Mouse (Mus musculus) liver, embryonic 13.5 days (tissue): ENCODE data around the gene Smarca2. TPM values are rescaled to one million over a fixed set of nuclear protein-coding genes. Genes with fewer than 3 reads are reported as not detected.
"Not testable (repeated sequence)": the region's sequence is repeated elsewhere in the genome, so short reads cannot be mapped to it uniquely, and the experiment has no call there.

Experiments
- ATAC-seq: fragments of 200-750 bp; cut with Nextera tagmentation; 2 replicates; pipeline ENCODE4 v1.8.0; 2017; ENCODE audit warnings: low read depth, mild to moderate bottlenecking, moderate number of reproducible peaks, moderate library complexity
- DNase-seq: peaks from one replicate; pipeline ENCODE4 v3.0.0; 2022
- H3K27ac ChIP-seq: fragments of 300-500 bp; sonication (generic); 2 replicates; pipeline ENCODE4 v1.5.1; 2015; ENCODE audit warnings: moderate library complexity, mild to moderate bottlenecking, inconsistent platforms
- H3K27me3 ChIP-seq: fragments of 300-500 bp; sonication (generic); 2 replicates; pipeline ENCODE4 v1.6.1; 2015; ENCODE audit warnings: mild to moderate bottlenecking, inconsistent platforms
- H3K36me3 ChIP-seq: fragments of 300-500 bp; sonication (generic); 2 replicates; pipeline ENCODE4 v1.6.1; 2015; ENCODE audit warnings: mild to moderate bottlenecking, inconsistent platforms
- H3K4me1 ChIP-seq: fragments of 300-500 bp; sonication (generic); replicated peaks from 2 replicates; pipeline ENCODE4 v1.6.1; 2015; ENCODE audit warnings: inconsistent platforms
- H3K4me2 ChIP-seq: fragments of 300-500 bp; sonication (generic); 2 replicates; pipeline ENCODE4 v1.6.1; 2015; ENCODE audit warnings: inconsistent platforms, mild to moderate bottlenecking, moderate library complexity
- H3K4me3 ChIP-seq: fragments of 300-500 bp; sonication (generic); replicated peaks from 2 replicates; pipeline ENCODE4 v1.5.1; 2015; ENCODE audit warnings: mild to moderate bottlenecking, inconsistent platforms
- H3K9ac ChIP-seq: fragments of 300-500 bp; sonication (generic); 2 replicates; pipeline ENCODE4 v1.6.1; 2015; ENCODE audit warnings: mild to moderate bottlenecking, inconsistent platforms
- H3K9me3 ChIP-seq: fragments of 300-500 bp; sonication (generic); replicated peaks from 2 replicates; pipeline ENCODE4 v1.6.1; 2016; ENCODE audit warnings: inconsistent platforms
- WGBS: fragments of 180-500 bp; shearing (Covaris S2); methylation state at CpG from one replicate; pipeline ENCODE4 v1.1.7; 2015; ENCODE audit not compliant: insufficient replicate concordance; 5-methylcytosine and 5-hydroxymethylcytosine counted together
- polyA plus RNA-seq: library from polyadenylated mRNA; unstranded; fragments of >200 nt; fragmentation: Nextera tagmentation; extraction: Ambion mirVana; gene quantifications from 2 replicates; pipeline ENCODE4 v1.2.1, GENCODE M21; 2015

Smarca2 gene
- polyA plus RNA-seq, 1 experiment from 2014 or later: 4.8 TPM

- ATAC-seq (no peak), DNase-seq (no peak)
- H3K4me3 ChIP-seq: no peak overlapping the region
- no peaks in the 10 kb centered on the region for H3K27me3 ChIP-seq
- no peaks in the 10 kb centered on the region for H3K4me1 ChIP-seq
- no peak overlapping the region for H3K9ac ChIP-seq
- 78% methylated on average over 4 of the region's 4 CpGs for WGBS
- no peaks in the 10 kb centered on the region for H3K36me3 ChIP-seq
- H3K9me3 ChIP-seq: no peaks in the 10 kb centered on the region
- H3K27ac ChIP-seq: no peak overlapping the region
- H3K4me2 ChIP-seq: no peak overlapping the region
These were observed 126.3 kb downstream of the Smarca2 start for GRCm38 (mm10) chr19:26731121-26731520.

- WGBS: 13% methylated on average over 4 of the region's 4 CpGs
- ATAC-seq: no peak
- Histone ChIP-seq H3K27ac (no peak overlapping the region), H3K4me3 (no peak overlapping the region), H3K27me3 (no peaks in the 10 kb centered on the region), H3K4me1 (no peaks in the 10 kb centered on the region), H3K36me3 (no peaks in the 10 kb centered on the region), H3K9ac (no peak overlapping the region), H3K4me2 (no peak overlapping the region), H3K9me3 (no peaks in the 10 kb centered on the region)
- no peak for DNase-seq
These were observed 127.0 kb downstream of the Smarca2 start for GRCm38 (mm10) chr19:26731809-26732208.

- no peak for DNase-seq
- 58% methylated on average over 2 of the region's 2 CpGs for WGBS
- Histone ChIP-seq H3K4me2 (no peak overlapping the region), H3K27ac (no peak overlapping the region), H3K4me1 (no peaks in the 10 kb centered on the region), H3K36me3 (no peaks in the 10 kb centered on the region), H3K27me3 (no peaks in the 10 kb centered on the region), H3K9ac (no peak overlapping the region), H3K4me3 (no peak overlapping the region), H3K9me3 (no peaks in the 10 kb centered on the region)
- ATAC-seq: no peak
These were observed 128.2 kb downstream of the Smarca2 start for GRCm38 (mm10) chr19:26733055-26733454.

- Histone ChIP-seq H3K36me3 (no peaks in the 10 kb centered on the region), H3K9me3 (no peaks in the 10 kb centered on the region), H3K4me3 (no peak overlapping the region), H3K27me3 (no peaks in the 10 kb centered on the region), H3K4me2 (no peak overlapping the region), H3K27ac (no peak overlapping the region), H3K9ac (no peak overlapping the region), H3K4me1 (no peaks in the 10 kb centered on the region)
- DNase-seq (no peak), ATAC-seq (no peak)
- WGBS: 54% methylated on average over 7 of the region's 7 CpGs
These were observed 128.8 kb downstream of the Smarca2 start for GRCm38 (mm10) chr19:26733546-26734100.

GRCm38 (mm10) chr19:26734704-26735109 is 129.9 kb downstream of the Smarca2 start:
- Histone ChIP-seq H3K27me3 (no peaks in the 10 kb centered on the region), H3K4me1 (no peaks in the 10 kb centered on the region), H3K9me3 (no peaks in the 10 kb centered on the region), H3K36me3 (no peaks in the 10 kb centered on the region), H3K4me2 (no peak overlapping the region), H3K4me3 (no peak overlapping the region), H3K27ac (no peak overlapping the region), H3K9ac (no peak overlapping the region)
- 64% methylated on average over 10 of the region's 10 CpGs for WGBS
- ATAC-seq (no peak), DNase-seq (no peak)

- H3K27ac ChIP-seq, H3K36me3 ChIP-seq, H3K4me2 ChIP-seq, H3K9me3 ChIP-seq, H3K9ac ChIP-seq, DNase-seq, H3K4me3 ChIP-seq, ATAC-seq, H3K27me3 ChIP-seq: not testable (repeated sequence)
- 62% methylated on average over 4 of the region's 4 CpGs for WGBS
- peaks cover 13% of the 10 kb centered on the region for H3K4me1 ChIP-seq
These were observed 140.2 kb downstream of the Smarca2 start for GRCm38 (mm10) chr19:26745021-26745420.

GRCm38 (mm10) chr19:26745567-26745966 is 140.7 kb downstream of the Smarca2 start:
- peaks cover 13% of the 10 kb centered on the region for H3K4me1 ChIP-seq
- ATAC-seq: no peak
- 80% methylated on average over 7 of the region's 7 CpGs for WGBS

GRCm38 (mm10) chr19:26746290-26746689 is 141.4 kb downstream of the Smarca2 start:
- H3K9me3 ChIP-seq: no peaks in the 10 kb centered on the region
- no peak overlapping the region for H3K9ac ChIP-seq
- H3K4me2 ChIP-seq: no peak overlapping the region
- no peak overlapping the region for H3K27ac ChIP-seq
- H3K4me1 ChIP-seq: peaks cover 13% of the 10 kb centered on the region
- H3K36me3 ChIP-seq: no peaks in the 10 kb centered on the region
- no peak overlapping the region for H3K4me3 ChIP-seq
- no peak for DNase-seq
- no peaks in the 10 kb centered on the region for H3K27me3 ChIP-seq
- ATAC-seq: no peak
- 83% methylated on average over 10 of the region's 10 CpGs for WGBS

More at GRCm38 (mm10) chr19:26745567-26745966, 140.7 kb downstream of the Smarca2 start:
- no peak for DNase-seq
- Histone ChIP-seq H3K4me2 (no peak overlapping the region), H3K36me3 (no peaks in the 10 kb centered on the region), H3K27me3 (no peaks in the 10 kb centered on the region), H3K27ac (no peak overlapping the region), H3K9ac (no peak overlapping the region), H3K9me3 (no peaks in the 10 kb centered on the region), H3K4me3 (no peak overlapping the region)

- H3K36me3 ChIP-seq: no peaks in the 10 kb centered on the region; the same call in 1 of the 2 replicates
- H3K4me3 ChIP-seq: peak overlapping the region; percentile 58
- no peak for ATAC-seq
- DNase-seq: no peak
- no peaks in the 10 kb centered on the region for H3K9me3 ChIP-seq
- peak overlapping the region; percentile 69 for H3K4me2 ChIP-seq
- no peaks in the 10 kb centered on the region for H3K27me3 ChIP-seq
- H3K27ac ChIP-seq: peak overlapping the region; percentile 80; the same call in 1 of the 2 replicates
- WGBS: 57% methylated on average over 6 of the region's 6 CpGs
- H3K9ac ChIP-seq: peak overlapping the region; percentile 60; the same call in 1 of the 2 replicates
- H3K4me1 ChIP-seq: peaks cover 13% of the 10 kb centered on the region
These were observed 142.0 kb downstream of the Smarca2 start for GRCm38 (mm10) chr19:26746709-26747467.

- H3K27me3 ChIP-seq: no peaks in the 10 kb centered on the region
- H3K4me1 ChIP-seq: peaks cover 13% of the 10 kb centered on the region
- ATAC-seq (peak; percentile 63), DNase-seq (peak; percentile 16)
- H3K9me3 ChIP-seq: no peaks in the 10 kb centered on the region
- H3K9ac ChIP-seq: peak overlapping the region; percentile 60
- peak overlapping the region; percentile 69 for H3K4me2 ChIP-seq
- peak overlapping the region; percentile 80 for H3K27ac ChIP-seq
- peak overlapping the region; percentile 58 for H3K4me3 ChIP-seq
- H3K36me3 ChIP-seq: no peaks in the 10 kb centered on the region; the same call in 1 of the 2 replicates
- under 1% methylated on average over 36 of the region's 36 CpGs for WGBS
These were observed 143.0 kb downstream of the Smarca2 start for GRCm38 (mm10) chr19:26747571-26748539.

GRCm38 (mm10) chr19:26748676-26749075 is 143.8 kb downstream of the Smarca2 start:
- no peaks in the 10 kb centered on the region for H3K9me3 ChIP-seq
- peak overlapping the region; percentile 69 for H3K4me2 ChIP-seq
- no peaks in the 10 kb centered on the region; the same call in 1 of the 2 replicates for H3K36me3 ChIP-seq
- WGBS: 3% methylated on average over 6 of the region's 6 CpGs
- peaks cover 13% of the 10 kb centered on the region for H3K4me1 ChIP-seq
- H3K27me3 ChIP-seq: no peaks in the 10 kb centered on the region
- peak overlapping the region; percentile 58 for H3K4me3 ChIP-seq
- ATAC-seq (no peak), DNase-seq (no peak)
- no peak overlapping the region for H3K27ac ChIP-seq
- H3K9ac ChIP-seq: peak overlapping the region; percentile 50; the same call in 1 of the 2 replicates
